Mouse (Mus musculus) liver, adult 2 months (tissue): ENCODE data around the gene Tcl1.

Experiments
- CTCF ChIP-seq: fragments of 200-500 bp; IDR thresholded peaks from 2 replicates; pipeline ENCODE4 v1.5.1; 2011; ENCODE audit warnings: low read depth, low read length, control low read depth
- POLR2A ChIP-seq: fragments of 200-500 bp; IDR thresholded peaks from 2 replicates; pipeline ENCODE4 v1.6.1; 2011; ENCODE audit warnings: low read length, control low read depth; ENCODE audit not compliant: insufficient read depth; ENCODE audit errors: extremely low read depth

- no peak for TF ChIP-seq CTCF
- TF ChIP-seq POLR2A, result no peak
Observed at GRCm38 (mm10) chr12:105208441-105208840, 14.2 kb downstream of the Tcl1 start.
